Mouse (Mus musculus) mesoderm, embryonic 11.5 days (tissue): Measurements from ENCODE around the gene H2-Oa.
A peak's percentile ranks its signal among the peaks of the same experiment; 100 is the strongest.

Experiments
- DNase-seq: peaks from one replicate; pipeline ENCODE4 v3.0.0-alpha.2; 2012; ENCODE audit warnings: low read depth, low spot score

H2-Oa gene

DNA sequence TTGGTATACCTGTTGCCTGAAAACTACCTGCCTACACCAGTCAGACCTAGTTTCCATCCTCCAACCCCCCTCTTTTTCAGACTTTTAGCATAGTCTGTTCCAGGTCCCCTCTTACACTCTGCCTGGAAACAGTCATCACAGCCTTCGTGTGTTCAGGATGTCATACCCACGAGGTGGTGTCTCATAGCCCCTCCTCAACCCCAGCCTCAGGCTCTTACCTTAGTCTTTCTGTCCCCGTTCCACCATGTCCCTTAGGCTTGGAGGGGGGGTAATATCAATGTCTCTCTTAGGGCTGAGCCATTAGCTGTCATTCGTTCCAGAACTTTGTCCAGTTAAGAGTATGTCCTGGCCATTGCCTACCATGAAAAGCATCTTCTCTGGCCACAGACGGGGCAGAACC, 9.0 kb downstream of the H2-Oa start:
- no peak for DNase-seq

DNA sequence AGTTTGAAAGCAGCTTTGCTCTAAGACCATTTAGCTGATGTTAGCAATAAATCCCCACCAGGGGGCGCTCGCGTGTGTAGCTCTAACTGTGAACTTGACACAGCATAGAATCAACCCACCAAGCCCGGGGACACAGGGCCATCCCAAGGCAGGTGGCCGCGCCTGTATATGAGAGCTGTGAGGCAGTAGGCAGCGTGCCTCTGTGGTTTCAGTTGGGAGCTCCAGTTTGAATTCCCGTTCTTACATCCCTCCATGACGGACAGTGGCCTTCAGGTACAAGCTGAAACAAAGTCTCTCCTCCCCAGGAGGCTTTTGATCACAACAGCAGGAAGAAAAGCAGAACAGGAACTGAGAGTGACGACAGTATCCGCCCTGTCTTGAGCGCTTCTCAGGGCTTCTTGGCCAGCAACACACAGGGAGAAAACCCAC, 9.5 kb downstream of the H2-Oa start:
- DNase-seq = peak; percentile 91

DNA sequence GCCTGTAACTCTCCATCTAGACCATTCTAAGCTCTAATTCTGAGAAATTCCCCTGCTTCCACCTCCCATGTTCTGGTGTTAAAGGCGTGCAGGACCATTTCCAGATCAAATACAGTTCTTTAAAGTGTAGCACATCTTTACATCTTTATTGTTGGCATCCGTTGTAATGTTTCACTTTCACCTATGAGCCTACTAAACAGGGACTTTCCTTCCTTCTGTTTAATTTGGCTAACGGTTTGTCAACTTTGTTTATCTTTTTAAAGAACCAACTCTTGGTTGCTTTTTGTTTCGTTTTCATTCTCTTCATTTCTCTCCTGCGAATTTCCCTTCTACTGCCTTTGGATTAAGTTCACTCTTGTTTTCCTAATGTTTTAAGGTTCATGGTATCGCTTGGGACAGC, 10.7 kb downstream of the H2-Oa start:
- DNase-seq = no peak

GRCm38 (mm10) chr17:34104804-34105203, 12.7 kb downstream of the H2-Oa start:
- no peak for DNase-seq

GRCm38 (mm10) chr17:34106555-34106954, 14.4 kb downstream of the H2-Oa start:
- DNase-seq = no peak

GRCm38 (mm10) chr17:34107109-34107867, 15.1 kb downstream of the H2-Oa start:
- DNase-seq = no peak

- no peak for DNase-seq
Measured at GRCm38 (mm10) chr17:34108460-34108859, 16.3 kb downstream of the H2-Oa start.

DNA sequence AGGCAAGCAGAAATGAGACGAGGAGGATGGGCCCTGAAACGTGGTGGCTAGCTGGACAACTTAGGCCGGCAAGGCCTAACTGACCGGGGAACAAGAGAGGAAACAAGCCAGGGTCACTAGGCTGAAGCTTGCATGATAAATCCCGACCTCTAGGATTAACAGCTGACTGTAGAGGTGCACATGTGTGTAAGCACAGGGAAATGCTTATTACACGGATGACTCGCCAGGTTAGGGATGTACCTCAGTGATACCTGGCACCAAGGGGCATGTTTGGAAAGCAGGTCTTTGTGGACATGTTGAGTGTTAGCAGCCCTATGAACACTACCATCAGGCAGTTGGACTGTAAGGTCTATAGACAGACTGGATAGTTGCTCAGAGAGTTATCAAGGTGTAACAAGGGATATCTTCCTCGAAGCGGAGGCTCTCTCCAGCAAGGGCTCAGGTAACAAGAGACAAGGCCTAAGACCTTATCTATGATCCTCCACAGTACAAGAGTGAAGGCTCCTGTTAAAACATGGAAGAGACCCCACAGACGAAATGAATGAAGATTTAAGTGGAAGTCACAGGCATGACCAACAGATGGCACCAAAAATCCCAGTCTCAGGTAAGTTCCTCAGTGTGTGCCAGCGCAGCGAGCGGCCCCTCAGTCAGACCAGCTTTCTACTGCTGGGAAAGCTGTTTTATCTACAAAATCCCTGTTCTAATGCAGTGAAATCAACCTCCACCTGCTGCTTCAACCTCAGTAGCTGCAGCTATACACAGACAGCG, 17.1 kb downstream of the H2-Oa start:
- no peak for DNase-seq

DNA sequence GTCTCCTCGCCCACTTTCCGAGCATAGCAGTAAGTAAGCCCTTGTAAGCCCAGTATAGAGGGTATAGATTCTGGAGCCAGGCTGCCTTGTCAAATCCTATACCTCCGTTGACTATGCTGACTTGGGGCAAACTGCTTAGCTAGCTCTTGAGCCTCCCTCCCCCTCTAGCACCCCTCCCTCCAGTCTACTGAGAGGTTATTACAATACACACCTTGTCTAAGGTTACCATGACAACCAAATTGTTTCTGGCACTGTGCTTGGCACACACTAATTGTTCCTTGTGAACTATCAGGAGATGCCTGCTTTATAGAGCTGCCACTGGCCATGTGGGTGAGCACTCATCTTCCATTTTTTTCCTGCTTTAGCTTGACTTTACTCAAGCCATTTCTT, 17.7 kb downstream of the H2-Oa start:
- no peak for DNase-seq

DNA sequence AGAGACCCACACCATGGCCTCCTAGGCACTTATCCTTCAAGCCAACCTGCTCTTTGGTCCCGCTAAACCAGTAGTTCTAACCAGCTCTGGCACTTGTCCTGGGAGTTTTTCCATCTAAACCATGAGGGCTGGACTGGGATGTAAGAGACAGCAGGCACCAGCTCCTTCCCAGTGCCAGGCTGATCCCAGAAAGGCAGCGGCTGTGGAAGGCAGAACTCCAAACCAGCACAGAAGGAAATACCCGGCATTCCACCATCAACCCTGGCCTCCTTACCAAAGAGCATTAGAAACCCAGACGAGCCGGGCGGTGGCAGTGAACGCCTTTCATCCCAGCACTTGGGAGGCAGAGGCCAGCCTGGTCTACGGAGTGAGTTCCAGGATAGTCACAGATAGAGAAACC, 18.2 kb downstream of the H2-Oa start:
- DNase-seq = no peak

GRCm38 (mm10) chr17:34114114-34114513, 22.0 kb downstream of the H2-Oa start:
- no peak for DNase-seq

GRCm38 (mm10) chr17:34116736-34117370, 24.7 kb downstream of the H2-Oa start:
- no peak for DNase-seq

GRCm38 (mm10) chr17:34117421-34118112, 25.4 kb downstream of the H2-Oa start:
- no peak for DNase-seq

DNA sequence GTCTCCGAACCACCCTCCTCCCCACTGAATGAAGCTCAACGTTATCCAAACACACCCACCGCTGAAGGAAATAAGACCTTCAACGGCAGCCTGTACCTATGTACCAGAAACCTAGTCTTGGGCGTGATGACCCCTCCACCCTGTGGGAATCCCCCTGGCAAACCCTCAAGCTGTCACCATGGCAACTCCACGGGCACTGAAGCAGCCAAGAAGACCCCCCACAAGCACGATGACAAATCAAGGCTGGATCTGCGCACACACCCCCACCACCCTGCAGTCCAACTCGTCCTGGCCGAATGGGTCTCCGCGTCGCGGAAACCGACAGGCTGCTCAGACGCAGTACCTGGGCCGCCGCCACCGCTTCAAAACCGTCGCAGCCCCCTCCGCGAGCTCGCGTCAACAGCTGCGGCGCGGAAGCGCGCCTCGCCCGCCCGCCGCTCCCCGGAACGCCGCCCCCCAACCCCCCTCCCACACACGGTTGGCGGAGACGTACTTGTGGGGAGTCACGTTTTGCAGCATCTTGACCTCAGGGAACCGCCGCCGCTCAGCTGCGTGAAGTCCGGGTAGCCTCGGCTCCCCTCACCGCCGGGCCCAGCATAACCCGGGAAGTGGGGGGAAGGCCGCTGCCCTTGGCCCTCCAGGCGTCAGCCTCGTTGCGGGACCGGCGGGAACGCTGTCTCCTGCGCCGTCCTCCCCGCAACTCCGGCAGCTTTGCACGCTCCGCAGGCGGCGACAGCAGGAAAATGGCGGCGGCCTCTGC, 26.2 kb downstream of the H2-Oa start:
- DNase-seq = peak; percentile 50

DNA sequence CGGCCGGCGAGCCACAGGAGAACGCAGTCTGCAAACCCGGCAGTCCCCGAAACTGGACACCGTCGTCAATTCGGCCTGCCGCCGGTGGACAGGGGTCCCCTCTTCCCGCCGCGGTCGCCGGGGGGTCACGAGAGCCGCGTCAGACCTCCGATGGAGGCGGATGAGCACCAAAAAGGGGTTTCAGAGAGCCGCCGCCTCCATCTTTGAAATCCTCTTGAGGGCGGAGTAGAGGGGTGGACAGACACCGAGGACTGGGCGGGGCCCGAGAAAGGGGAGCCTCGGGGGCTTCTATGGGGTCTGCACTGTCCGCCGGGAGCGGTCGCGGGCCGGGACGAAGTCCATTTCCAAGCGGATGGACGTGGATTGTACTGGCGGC, 26.7 kb downstream of the H2-Oa start:
- no peak for DNase-seq

- DNase-seq = peak; percentile 99
Measured at GRCm38 (mm10) chr17:34119249-34120179, 27.4 kb downstream of the H2-Oa start, which contains the start of gene H2-DMa. TSS of gene H2-DMa (plus strand) at chr17:34119541.

DNA sequence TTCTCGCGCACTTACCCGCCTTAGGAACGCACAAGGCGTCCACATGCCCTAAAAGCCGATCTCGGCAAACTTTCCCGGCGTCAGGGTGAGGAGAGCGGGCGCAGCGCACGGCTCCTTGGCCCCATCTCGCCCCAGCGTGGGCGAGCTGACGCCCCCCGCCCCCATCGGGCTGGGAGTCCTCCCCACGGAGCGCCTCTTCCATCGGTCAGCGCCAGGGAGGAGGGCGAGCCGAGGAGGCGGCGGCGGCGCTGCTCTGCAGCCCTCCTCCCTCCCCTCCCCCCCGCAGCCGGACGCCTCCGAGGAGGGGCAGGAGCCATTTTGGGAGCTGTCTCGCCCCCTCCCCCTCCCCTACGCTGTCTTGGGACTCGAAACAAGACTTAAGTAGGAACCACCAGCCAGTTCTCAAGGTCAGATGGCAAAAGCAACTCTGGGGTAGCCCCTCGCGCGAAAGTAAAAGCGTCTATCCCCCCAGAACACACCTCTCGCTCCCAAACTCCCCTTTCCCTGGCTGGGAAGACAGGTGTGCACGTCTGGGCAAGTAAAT, 28.1 kb downstream of the H2-Oa start:
- DNase-seq = peak; percentile 91

DNA sequence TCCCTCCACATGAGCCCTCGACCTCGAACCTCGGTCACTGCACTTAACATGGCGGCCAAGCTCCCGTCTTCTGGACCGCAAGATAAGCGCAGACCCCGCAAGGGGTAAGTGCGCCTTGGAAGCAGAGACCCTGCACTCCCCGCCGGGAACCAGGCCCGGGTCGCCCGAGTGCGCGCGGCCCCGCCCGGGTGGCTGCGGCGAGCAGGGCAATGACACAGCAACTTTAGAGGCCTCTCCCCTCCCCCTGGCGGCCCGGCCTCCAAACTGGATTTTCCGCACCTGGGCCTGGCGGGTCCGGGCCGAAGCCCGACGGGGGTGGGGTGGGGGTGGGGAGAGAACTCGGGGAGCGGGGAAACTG, 28.7 kb downstream of the H2-Oa start:
- no peak for DNase-seq

GRCm38 (mm10) chr17:34121172-34121878, 29.2 kb downstream of the H2-Oa start:
- peak; percentile 91 for DNase-seq
